Mouse (Mus musculus) Patski (cell line): ENCODE measurements around the gene Slc22a16. TPM values are rescaled to one million over a fixed set of nuclear protein-coding genes. Genes with fewer than 3 reads are reported as not detected.
A peak's percentile ranks its signal among the peaks of the same experiment; 100 is the strongest.

ENCODE experiments used
- ATAC-seq: fragments of 100-300 bp; one replicate; pipeline ENCODE4 v1.8.0; 2021
- CTCF ChIA-PET: fragments of 350-600 bp; sonication (Branson Sonifier 250); formaldehyde crosslinking; loops from one replicate; lab custom pipeline; 2022; ENCODE audit warnings: inconsistent platforms; lab: Charles Lee
- POLR2A ChIA-PET: fragments of 350-600 bp; sonication (Branson Sonifier 250); formaldehyde crosslinking; loops from one replicate; lab custom pipeline; 2022; ENCODE audit warnings: antibody characterized with exemption, inconsistent platforms; lab: Charles Lee
- DNase-seq: peaks from one replicate; pipeline ENCODE4 v3.0.0-alpha.2; 2011; ENCODE audit warnings: low read depth, low spot score
- H3K27me3 ChIP-seq: fragments of 371-371 bp; one replicate; pipeline ENCODE4 v1.5.1; 2021
- CTCF ChIP-seq: fragments of 100-300 bp; IDR thresholded peaks from one replicate; pipeline ENCODE4 v1.5.1; 2021
- in situ Hi-C: fragments of 300-500 bp; cut with MboI; formaldehyde crosslinking; loops from 3 replicates; pipeline ENCODE4 v1.11.1; 2018; ENCODE audit warnings: low pct_unique_long_range_greater_than_20kb, mixed read lengths
- polyA plus RNA-seq: library from polyadenylated mRNA; unstranded; gene quantifications from one replicate; pipeline ENCODE4 v1.2.3, GENCODE M21; 2021

The Slc22a16 gene
- polyA plus RNA-seq, 1 experiment from 2014 or later = not detected

DNA sequence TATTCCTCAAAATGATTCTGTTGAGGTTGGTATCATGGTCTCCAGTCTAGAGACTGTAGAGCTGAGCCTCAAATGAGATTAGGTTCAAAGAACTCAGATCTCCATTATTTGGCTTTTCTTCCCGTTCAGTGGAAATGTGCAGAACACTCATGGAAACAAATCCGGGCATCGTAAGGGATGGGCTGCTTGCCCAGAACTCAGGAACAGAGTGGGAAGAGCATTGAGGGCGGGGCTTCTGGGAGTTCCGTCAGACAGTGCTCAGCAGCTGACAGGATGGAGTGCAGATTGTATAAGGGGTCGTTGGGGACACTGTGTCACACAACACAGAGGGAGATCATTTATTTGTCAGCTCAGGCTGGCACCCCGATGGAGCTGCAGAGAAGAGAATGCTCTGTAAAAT is 22.1 kb downstream of the Slc22a16 start:
- DNase-seq = no peak
- ChIA-PET CTCF (no interaction called here), POLR2A (no interaction called here)
- ATAC-seq = no peak
- H3K27me3 ChIP-seq = no peaks in the 10 kb centered on the region
- TF ChIP-seq CTCF = no peak
- in situ Hi-C loops = no loop called here

DNA sequence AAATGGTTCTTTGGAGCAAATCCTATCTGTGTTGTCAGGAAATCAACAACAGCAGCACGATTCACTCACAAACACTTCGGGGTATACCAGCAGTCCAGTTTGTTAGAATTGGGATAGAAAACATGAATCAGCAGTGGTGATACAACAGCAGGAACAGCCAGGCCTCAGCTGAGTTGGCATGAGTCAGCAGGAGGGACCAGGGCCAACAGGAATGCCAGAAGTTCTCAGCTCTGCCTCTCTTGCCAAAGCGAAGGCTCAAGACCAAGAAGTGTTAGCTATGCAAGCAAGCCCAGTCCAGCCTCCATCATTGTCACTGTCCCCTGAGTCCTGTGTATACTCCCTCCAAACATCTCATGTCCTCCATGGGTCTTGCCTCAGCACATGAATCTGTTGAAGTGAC is 27.0 kb downstream of the Slc22a16 start:
- CTCF ChIA-PET = no interaction called here
- ATAC-seq (no peak), DNase-seq (no peak)
- in situ Hi-C loops = no loop called here
- POLR2A ChIA-PET = no interaction called here
- TF ChIP-seq CTCF = no peak
- no peaks in the 10 kb centered on the region for H3K27me3 ChIP-seq

DNA sequence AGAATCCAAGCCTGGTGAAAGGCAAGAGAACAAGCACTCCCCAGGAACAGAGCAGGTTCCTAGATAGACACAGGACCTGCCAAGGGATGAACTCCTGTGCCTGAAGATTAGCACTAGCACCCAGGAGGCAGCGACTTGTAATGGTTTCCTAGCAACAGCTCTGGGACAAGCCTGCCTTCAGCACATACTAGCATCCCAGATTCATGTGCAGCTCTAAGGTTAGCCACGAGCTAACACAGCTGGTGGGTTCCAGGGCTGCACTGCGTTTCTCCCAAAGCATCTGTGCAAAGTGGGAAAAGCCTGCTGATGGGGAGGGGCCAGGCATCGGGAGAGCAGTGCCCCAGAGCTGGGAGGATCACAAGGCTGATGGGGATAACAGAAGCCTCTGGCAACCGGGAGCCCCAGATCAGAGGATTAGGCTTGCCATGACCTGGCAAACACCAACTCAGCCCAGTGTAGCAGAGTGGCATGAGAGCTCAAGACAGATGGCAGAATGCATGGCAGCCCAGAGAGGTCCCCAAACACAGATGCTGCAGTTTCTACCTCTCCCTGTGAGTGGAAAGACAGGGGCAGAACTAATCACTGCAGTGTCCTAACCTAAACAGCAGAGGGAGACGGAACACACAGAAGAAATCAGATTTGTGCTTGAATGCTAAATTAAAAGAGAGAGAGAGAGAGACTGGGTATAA is 34.7 kb downstream of the Slc22a16 start:
- POLR2A ChIA-PET = no interaction called here
- TF ChIP-seq CTCF = peak; percentile 49
- peaks cover 6% of the 10 kb centered on the region for H3K27me3 ChIP-seq
- CTCF ChIA-PET = interaction anchor here (1.4 kb wide), 1 partner anchor 10 kb away, joined by 5 read pairs; no protein-coding TSS in a partner anchor
- in situ Hi-C loops = no loop called here
- DNase-seq (no peak), ATAC-seq (no peak)

DNA sequence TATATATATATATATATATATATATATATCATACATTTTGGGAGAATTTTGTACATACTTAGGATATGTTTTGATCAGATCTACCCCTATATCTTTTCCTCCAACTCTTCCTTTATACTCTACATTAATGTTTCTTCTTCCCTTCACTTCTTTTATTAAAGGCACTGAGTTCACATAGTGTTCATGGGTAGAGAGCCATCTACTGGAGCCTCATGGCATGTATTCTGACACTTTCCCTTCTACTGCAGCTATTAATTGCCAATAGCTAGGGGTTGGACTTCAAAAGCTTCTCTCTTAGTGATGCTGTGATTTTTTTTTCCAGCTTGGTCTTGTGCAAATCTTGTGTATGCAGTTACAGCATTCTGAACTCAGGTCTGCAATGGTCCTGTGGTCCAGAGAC is 47.8 kb downstream of the Slc22a16 start:
- POLR2A ChIA-PET = no interaction called here
- DNase-seq (no peak), ATAC-seq (no peak)
- TF ChIP-seq CTCF = peak; percentile 47
- no peaks in the 10 kb centered on the region for H3K27me3 ChIP-seq
- in situ Hi-C loops = no loop called here
- CTCF ChIA-PET = interaction anchor here (1.1 to 2.4 kb wide), 3 partner anchors 12 to 19 kb away, joined by 4 to 7 read pairs (median 5); partner anchors contain the start of gene Ddo

DNA sequence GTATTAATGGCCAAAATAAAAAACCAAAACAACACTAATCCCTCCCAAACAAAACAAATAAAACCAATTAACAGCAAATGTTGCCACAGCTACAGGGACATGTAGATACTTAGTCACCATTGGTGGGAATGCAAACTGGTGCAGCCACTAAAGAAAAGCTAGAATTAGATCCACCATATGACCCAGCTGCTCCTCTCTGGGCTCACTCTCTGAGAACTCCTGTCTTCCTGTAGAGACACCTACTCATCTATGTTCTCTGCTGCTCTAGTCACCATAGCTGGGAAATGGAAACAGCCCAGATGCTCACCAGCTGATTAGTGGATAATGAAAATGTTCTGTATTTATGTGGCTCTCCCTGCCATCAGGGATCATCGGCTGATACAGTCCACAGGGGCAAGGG is 49.6 kb downstream of the Slc22a16 start:
- ATAC-seq (no peak), DNase-seq (no peak)
- in situ Hi-C loops = no loop called here
- POLR2A ChIA-PET = interaction anchor here (1.5 kb wide), 1 partner anchor 24 kb away, joined by 3 read pairs; no protein-coding TSS in a partner anchor
- no peak for TF ChIP-seq CTCF
- no peaks in the 10 kb centered on the region for H3K27me3 ChIP-seq
- CTCF ChIA-PET = interaction anchor here (0.8 kb wide), 1 partner anchor 18 kb away, joined by 3 read pairs; no protein-coding TSS in a partner anchor

DNA sequence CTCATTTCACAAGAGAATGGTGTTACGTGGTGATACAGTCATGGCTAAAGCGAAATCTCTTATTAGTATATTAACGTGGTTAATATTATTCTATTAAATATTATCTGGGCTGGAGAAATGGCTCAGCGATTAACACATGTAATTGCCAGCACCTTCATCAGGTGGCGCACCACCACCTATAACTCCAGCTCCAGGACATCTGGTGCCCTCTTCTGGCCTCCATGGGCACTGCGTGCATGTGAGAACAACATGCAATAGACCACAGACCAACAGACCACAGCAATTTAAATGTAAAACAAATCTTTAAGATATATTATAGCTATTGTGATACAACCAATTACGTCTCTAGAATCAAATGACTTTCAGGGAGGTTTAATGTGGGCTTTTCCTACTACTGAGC is 59.0 kb downstream of the Slc22a16 start:
- ATAC-seq (no peak), DNase-seq (no peak)
- no peaks in the 10 kb centered on the region for H3K27me3 ChIP-seq
- ChIA-PET CTCF (interaction anchor here (0.6 to 1.8 kb wide), 5 partner anchors 9 to 105 kb away, joined by 3 to 7 read pairs (median 3); no protein-coding TSS in a partner anchor), POLR2A (no interaction called here)
- in situ Hi-C loops = no loop called here
- peak; percentile 63 for TF ChIP-seq CTCF

DNA sequence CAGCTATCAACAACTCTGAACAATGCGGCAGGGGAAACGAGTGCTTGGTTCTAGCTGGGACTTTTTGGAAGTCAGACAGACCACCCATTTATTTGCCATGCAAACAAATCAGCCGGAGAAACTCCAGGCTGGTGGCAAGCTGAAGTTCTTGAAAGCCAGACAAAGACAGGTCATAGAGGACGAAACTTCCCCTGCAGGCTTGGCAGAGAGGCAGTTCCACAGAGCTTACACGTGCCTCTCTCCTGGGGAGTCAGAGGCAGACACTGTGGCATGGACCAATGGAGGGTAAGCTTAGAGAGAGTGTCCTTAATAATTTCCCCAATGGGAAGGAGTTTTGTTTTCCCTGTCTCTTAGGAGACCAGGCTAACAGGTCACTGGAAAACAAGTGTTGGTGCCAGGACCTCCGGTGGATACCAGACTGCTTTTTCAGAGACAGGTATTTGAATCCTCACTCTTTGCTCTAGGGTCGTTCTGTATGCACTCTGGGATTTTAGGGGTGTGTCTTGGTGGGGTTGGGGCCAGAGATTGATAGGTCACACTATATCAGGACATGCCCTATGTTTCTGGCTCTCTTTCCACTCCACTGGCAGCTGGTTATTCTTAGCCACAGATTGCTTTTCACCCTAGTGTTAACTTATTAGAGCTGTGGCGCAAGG is 59.6 kb downstream of the Slc22a16 start, which contains the start of gene Ddo:
Gene Ddo (plus strand): TSS at position 356 of the 656 bp plus-strand sequence.
- no peaks in the 10 kb centered on the region for H3K27me3 ChIP-seq
- no peak for DNase-seq
- ChIA-PET CTCF (interaction anchor here (0.6 to 1.8 kb wide), 5 partner anchors 8 to 105 kb away, joined by 3 to 7 read pairs (median 3); no protein-coding TSS in a partner anchor), POLR2A (interaction anchor here (0.6 kb wide), 1 partner anchor 151 kb away, joined by 4 read pairs; no protein-coding TSS in a partner anchor)
- ATAC-seq = peak; percentile 69
- in situ Hi-C loops = no loop called here
- TF ChIP-seq CTCF = no peak

DNA sequence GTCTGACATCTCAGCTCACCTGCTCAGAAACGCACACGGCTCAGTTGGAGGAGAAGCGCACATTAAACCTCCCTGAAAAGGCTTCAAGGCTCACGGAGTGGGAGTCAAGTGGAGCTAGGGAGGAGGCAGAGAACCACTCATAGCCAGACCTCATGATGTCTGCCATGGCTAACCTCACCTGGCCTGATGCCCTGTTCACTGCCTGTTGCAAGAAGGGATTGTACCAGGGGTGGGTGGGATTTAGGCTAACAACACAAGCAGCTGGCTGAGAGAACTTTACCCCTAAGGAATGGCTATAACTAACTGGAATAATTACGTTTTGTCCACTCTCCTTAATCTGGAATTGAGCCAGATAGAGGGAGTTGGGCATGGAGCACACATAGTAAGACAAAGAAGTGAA is 60.3 kb downstream of the Slc22a16 start:
- no peak for ATAC-seq
- in situ Hi-C loops = no loop called here
- ChIA-PET POLR2A (no interaction called here), CTCF (interaction anchor here (1.8 kb wide), 1 partner anchor 106 kb away, joined by 4 read pairs; no protein-coding TSS in a partner anchor)
- no peaks in the 10 kb centered on the region for H3K27me3 ChIP-seq
- TF ChIP-seq CTCF = no peak
- DNase-seq = no peak

DNA sequence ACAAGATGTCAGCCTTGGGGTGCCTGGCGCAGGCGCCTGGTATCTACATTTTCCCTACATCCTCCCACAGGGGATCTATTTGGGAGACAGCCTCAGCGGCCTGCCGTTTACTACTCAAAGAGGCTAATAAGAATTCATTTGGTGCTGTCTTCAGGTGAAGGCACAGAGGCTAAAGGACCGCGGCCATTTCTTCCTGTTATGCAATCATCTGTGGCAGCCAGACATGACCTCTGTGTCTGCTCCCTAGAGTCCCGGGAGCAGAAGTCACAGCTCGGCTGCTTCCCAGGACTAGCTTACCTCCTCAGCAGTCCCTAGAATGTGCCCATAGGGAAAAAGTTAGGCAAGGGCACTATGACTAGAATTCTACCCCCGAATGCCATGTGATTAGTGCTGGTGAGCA is 60.8 kb downstream of the Slc22a16 start:
- ATAC-seq (no peak), DNase-seq (no peak)
- no peaks in the 10 kb centered on the region for H3K27me3 ChIP-seq
- ChIA-PET POLR2A (no interaction called here), CTCF (interaction anchor here (1.6 kb wide), 1 partner anchor 13 kb away, joined by 4 read pairs; no protein-coding TSS in a partner anchor)
- TF ChIP-seq CTCF = no peak
- in situ Hi-C loops = no loop called here

DNA sequence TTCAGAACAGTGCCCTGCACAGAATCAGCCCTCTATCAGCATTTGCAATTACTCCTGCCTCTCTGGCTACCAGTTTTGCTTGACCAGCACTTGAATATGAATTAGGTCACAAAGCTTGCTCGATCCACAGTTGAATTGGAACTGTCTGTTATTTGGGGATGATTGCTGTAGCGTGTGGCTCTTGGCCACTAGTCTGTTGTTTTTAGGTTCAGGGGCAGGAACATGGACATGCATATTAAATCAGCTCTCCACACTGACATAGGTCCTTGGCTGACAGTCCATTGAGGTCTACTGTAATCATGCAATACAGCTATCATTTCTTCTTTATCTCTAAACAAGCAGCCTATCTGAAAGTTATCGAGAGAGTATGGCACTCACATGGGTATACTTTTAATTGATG is 62.0 kb downstream of the Slc22a16 start:
- ChIA-PET CTCF (interaction anchor here (1.6 kb wide), 1 partner anchor 14 kb away, joined by 4 read pairs; no protein-coding TSS in a partner anchor), POLR2A (no interaction called here)
- no peak for ATAC-seq
- no peaks in the 10 kb centered on the region for H3K27me3 ChIP-seq
- no peak for TF ChIP-seq CTCF
- DNase-seq = no peak
- in situ Hi-C loops = no loop called here

DNA sequence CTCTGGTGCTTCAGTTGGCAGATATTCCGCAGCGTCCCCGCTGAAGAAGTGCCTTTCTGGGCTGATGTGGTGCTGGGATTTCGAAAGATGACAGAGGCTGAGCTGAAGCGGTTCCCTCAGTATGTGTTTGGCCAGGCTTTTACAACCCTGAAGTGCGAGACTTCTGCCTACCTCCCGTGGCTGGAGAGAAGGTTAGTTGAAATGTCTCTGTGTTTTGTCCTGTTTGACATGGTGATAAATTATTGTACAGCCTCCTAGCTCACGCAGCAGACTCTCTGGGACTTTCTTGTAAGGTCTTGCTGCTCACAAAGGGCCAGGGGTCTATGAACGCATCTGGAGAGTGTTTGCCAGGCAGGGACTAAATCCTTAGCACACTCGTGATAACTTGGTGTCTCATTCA is 67.2 kb downstream of the Slc22a16 start:
- TF ChIP-seq CTCF = no peak
- ATAC-seq = no peak
- H3K27me3 ChIP-seq = no peaks in the 10 kb centered on the region
- in situ Hi-C loops = no loop called here
- CTCF ChIA-PET = interaction anchor here (1.0 to 1.7 kb wide), 2 partner anchors 8 to 19 kb away, joined by 3 to 5 read pairs; no protein-coding TSS in a partner anchor
- POLR2A ChIA-PET = no interaction called here
- no peak for DNase-seq
